Mouse (Mus musculus) heart, adult 10 weeks (tissue): ENCODE data around the gene Sbds. TPM values are rescaled to one million over a fixed set of nuclear protein-coding genes. Genes with fewer than 3 reads are reported as not detected.

Source experiments
- polyA plus RNA-seq: library from polyadenylated mRNA; stranded (reverse); fragments of 350-450 nt; fragmentation: Illumina TruSeq; extraction: RNeasy Lipid Tissue Mini Kit (QIAGEN cat#74804); gene quantifications from one replicate; pipeline ENCODE4 v1.2.3, GENCODE M21; 2014; ENCODE audit warnings: low read depth, low replicate concordance

Gene Sbds
- 74.2 TPM for polyA plus RNA-seq

GRCm38 (mm10) chr5:130255017-130255720 is at the start of gene Sbds, which contains the start of gene Tyw1:
Sbds (minus strand) TSS chr5:130255530.
Tyw1 (plus strand) TSS chr5:130255619.

DNA sequence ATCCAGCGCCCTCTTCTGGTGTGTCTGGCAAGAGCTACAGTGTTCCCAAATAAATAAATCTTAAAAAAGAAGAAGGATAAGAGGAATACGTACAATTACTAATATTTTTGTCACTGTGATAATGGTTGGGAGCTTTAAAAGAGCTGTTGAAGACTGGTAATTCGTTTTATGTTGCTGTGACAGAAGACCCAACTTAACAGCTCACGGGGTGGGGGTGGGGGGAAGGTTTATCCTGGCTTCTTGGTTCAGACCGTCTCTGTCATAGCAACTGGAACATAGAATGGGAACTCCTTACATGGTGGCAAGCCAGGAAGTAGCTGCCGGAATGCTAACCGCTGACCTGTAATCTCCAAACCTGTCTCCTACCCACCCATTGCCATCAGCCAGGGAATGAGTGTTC is 38.5 kb downstream of the Sbds start, which contains the start of gene Tmem248:
Gene Tmem248, plus strand, starts transcription at position 301 of the 400 bp plus-strand sequence.

Other genes with a start within 250 kb of the Sbds start
- 10.2 TPM for gene Asl, start 226.3 kb downstream of the Sbds start, polyA plus RNA-seq
- 20.9 TPM for gene Crcp, start 226.2 kb downstream of the Sbds start, polyA plus RNA-seq
- 18.9 TPM for gene Tpst1, start 182.2 kb downstream of the Sbds start, polyA plus RNA-seq
- 1.3 TPM for gene Kctd7, start 110.7 kb downstream of the Sbds start, polyA plus RNA-seq
- gene Rabgef1, start 83.7 kb downstream of the Sbds start, polyA plus RNA-seq = 27.0 TPM
- gene Tmem248, start 38.4 kb downstream of the Sbds start, polyA plus RNA-seq = 22.0 TPM
- gene Tyw1, start 89 bp upstream of the Sbds start, polyA plus RNA-seq = 7.8 TPM
- gene Caln1, start 113.9 kb upstream of the Sbds start, polyA plus RNA-seq = not detected
- not detected for gene A330070K13Rik, start 129.1 kb upstream of the Sbds start, polyA plus RNA-seq